Mouse (Mus musculus) brain, embryonic 14.5 days (tissue): ENCODE measurements around the gene Zfp827. TPM values are rescaled to one million over a fixed set of nuclear protein-coding genes. Genes with fewer than 3 reads are reported as not detected.
A peak's percentile ranks its signal among the peaks of the same experiment; 100 is the strongest.

Experiments
- DNase-seq: peaks from one replicate; pipeline ENCODE4 v3.0.0-alpha.2; 2011; ENCODE audit warnings: low read depth
- CTCF ChIP-seq: fragments of 200-500 bp; IDR thresholded peaks from 2 replicates; pipeline ENCODE4 v1.5.1; 2012; ENCODE audit warnings: inconsistent platforms, mild to moderate bottlenecking, moderate library complexity, borderline replicate concordance; ENCODE audit not compliant: insufficient read depth, insufficient read length; ENCODE audit errors: extremely low read depth
- POLR2A ChIP-seq: fragments of 200-500 bp; IDR thresholded peaks from 2 replicates; pipeline ENCODE4 v1.6.1; 2012; ENCODE audit warnings: mild to moderate bottlenecking, inconsistent platforms, borderline replicate concordance; ENCODE audit not compliant: poor library complexity, insufficient read depth, insufficient read length, severe bottlenecking; ENCODE audit errors: extremely low read depth
- polyA plus RNA-seq: library from polyadenylated mRNA; depleted of rRNA; stranded (reverse); fragments of >200 nt; gene quantifications from 2 replicates; pipeline ENCODE4 v1.2.3, GENCODE M21; 2012; rRNA removed

Zfp827 gene
- polyA plus RNA-seq, 1 experiment: 48.6 TPM

DNA sequence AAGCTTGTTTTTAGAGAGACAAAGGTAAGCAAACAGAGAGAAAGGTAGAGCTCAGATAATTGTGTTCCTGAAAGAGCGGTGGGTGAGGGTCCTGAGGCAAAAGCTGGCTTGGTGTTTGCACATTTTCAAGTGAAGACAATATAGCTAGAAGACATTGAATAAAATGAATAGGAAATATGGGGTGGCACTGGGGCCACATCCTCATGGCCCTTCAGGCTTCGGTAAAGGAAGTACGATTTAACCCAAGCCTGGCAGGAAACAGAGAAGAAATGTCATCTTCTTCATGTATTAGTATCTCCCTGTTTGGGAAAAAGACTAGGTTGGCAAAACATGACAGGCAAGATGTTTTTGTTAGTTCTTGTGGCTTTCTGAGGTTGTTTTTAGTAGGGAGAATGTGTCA lies 197.8 kb downstream of the Zfp827 start:
- DNase-seq: no peak
- TF ChIP-seq CTCF (no peak), POLR2A (no peak)

- TF ChIP-seq POLR2A (no peak), CTCF (no peak)
- no peak for DNase-seq
Observed at GRCm38 (mm10) chr8:79227194-79227593, 199.0 kb downstream of the Zfp827 start.

- TF ChIP-seq CTCF: no peak
- TF ChIP-seq POLR2A: no peak
- DNase-seq: no peak
Observed at GRCm38 (mm10) chr8:79227916-79228315, 199.7 kb downstream of the Zfp827 start.

GRCm38 (mm10) chr8:79229266-79229888 lies 201.1 kb downstream of the Zfp827 start:
- TF ChIP-seq CTCF (no peak), POLR2A (no peak)
- DNase-seq: no peak

- DNase-seq: no peak
- no peak for TF ChIP-seq POLR2A
- no peak for TF ChIP-seq CTCF
Observed at GRCm38 (mm10) chr8:79239320-79239719, 211.1 kb downstream of the Zfp827 start.

DNA sequence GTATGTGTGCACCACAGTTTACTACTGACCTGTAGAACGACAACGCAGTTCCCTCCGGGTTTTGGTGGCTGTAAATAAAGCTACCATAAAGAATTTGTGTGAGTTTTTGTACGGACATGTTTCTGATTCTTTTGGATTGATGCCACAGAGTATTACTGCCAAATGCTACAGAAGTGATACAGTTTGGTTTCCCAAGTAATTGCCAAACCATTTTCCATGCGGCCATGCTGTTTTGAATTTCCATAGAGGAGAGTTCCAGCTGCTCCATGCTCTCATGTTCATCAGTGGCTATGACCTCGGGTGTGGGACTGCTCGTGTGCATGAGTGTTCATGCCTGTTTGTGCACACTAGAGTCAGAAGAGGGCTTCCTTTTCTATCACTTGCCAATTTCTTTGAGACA lies 211.8 kb downstream of the Zfp827 start:
- no peak for TF ChIP-seq CTCF
- no peak for TF ChIP-seq POLR2A
- DNase-seq: peak; percentile 13

Other genes starting within 250 kb of the Zfp827 start
- 65.8 and 67.8 TPM in 2 replicates for gene Lsm6, start 207.3 kb upstream of the Zfp827 start, polyA plus RNA-seq
- not detected in 2 replicates for gene 1700011L22Rik, start 220.1 kb downstream of the Zfp827 start, polyA plus RNA-seq